Mouse (Mus musculus) CH12.LX (cell line): Measurements from ENCODE around the gene Ift52. TPM values are rescaled to one million over a fixed set of nuclear protein-coding genes. Genes with fewer than 3 reads are reported as not detected.
A peak's percentile ranks its signal among the peaks of the same experiment; 100 is the strongest.
"Not testable (repeated sequence)": the region's sequence is repeated elsewhere in the genome, so short reads cannot be mapped to it uniquely, and the experiment has no call there.

Source experiments
- DNase-seq: peaks from one replicate; pipeline ENCODE4 v3.0.0-alpha.2; 2013; ENCODE audit errors: extremely low read depth
- H3K27ac ChIP-seq: 2 replicates; pipeline ENCODE4 v1.5.1; 2012; ENCODE audit warnings: low read depth, mild to moderate bottlenecking, control low read depth, moderate library complexity; ENCODE audit not compliant: insufficient read depth
- H3K27me3 ChIP-seq: replicated peaks from 2 replicates; pipeline ENCODE3; 2012; ENCODE audit warnings: inconsistent platforms
- H3K36me3 ChIP-seq, 2 experiments: replicated peaks in 1 of 2; 2 replicates each; pipeline versions ENCODE3 to v1.6.1; 2012; ENCODE audit warnings: inconsistent platforms in 1 of 2, low read length in 1 of 2, mild to moderate bottlenecking in 1 of 2, mixed read lengths in 1 of 2, moderate library complexity in 1 of 2; ENCODE audit not compliant: control insufficient read depth in 1 of 2, insufficient read depth in 1 of 2
- H3K4me1 ChIP-seq, 2 experiments: 2 replicates each; pipeline ENCODE4 v1.6.1; 2012; ENCODE audit warnings: inconsistent platforms in 1 of 2, moderate library complexity in 1 of 2; ENCODE audit not compliant: insufficient read depth in 2 of 2, control insufficient read depth in 1 of 2
- H3K4me2 ChIP-seq: 2 replicates; pipeline ENCODE4 v1.6.1; 2012; ENCODE audit warnings: low read depth, mild to moderate bottlenecking, control low read depth; ENCODE audit not compliant: poor library complexity, insufficient read depth, severe bottlenecking
- H3K4me3 ChIP-seq, 3 experiments: fragments of 150-350 bp in 1 of 3; sonication (generic) in 1 of 3; replicated peaks in 1 of 3; 2 replicates each; pipeline versions ENCODE3 to v1.5.1; 2011 to 2012; ENCODE audit warnings: low read depth in 2 of 3, low read length in 2 of 3, mild to moderate bottlenecking in 2 of 3, moderate library complexity in 2 of 3, control low read depth in 1 of 3, improper control_type of control experiment in 1 of 3, inconsistent platforms in 1 of 3, mixed read lengths in 1 of 3; ENCODE audit not compliant: poor library complexity in 1 of 3
- H3K79me2 ChIP-seq: replicated peaks from 2 replicates; pipeline ENCODE4 v1.6.1; 2012; ENCODE audit warnings: mild to moderate bottlenecking, moderate library complexity; ENCODE audit not compliant: control insufficient read depth, poor library complexity, insufficient read depth, severe bottlenecking; ENCODE audit errors: extremely low read depth
- H3K9ac ChIP-seq: 2 replicates; pipeline ENCODE4 v1.6.1; 2012; ENCODE audit warnings: low read depth, mild to moderate bottlenecking, control low read depth, moderate library complexity; ENCODE audit not compliant: insufficient read depth
- H3K9me3 ChIP-seq: replicated peaks from 2 replicates; pipeline ENCODE3; 2012; ENCODE audit warnings: low read length, inconsistent platforms, mixed read lengths
- BHLHE40 ChIP-seq: IDR thresholded peaks from 2 replicates; pipeline ENCODE4 v1.6.1; 2011; ENCODE audit warnings: mild to moderate bottlenecking, low read depth, low read length, improper control_type of control experiment
- EP300 ChIP-seq: IDR thresholded peaks from 2 replicates; pipeline ENCODE4 v1.6.1; 2011; ENCODE audit warnings: low read length, improper control_type of control experiment
- ETS1 ChIP-seq: conservative IDR thresholded peaks from 2 replicates; pipeline ENCODE4 v1.6.1; 2012; ENCODE audit warnings: low read depth, mild to moderate bottlenecking, inconsistent platforms, low read length, improper control_type of control experiment, moderate library complexity
- GABPA ChIP-seq: IDR thresholded peaks from 2 replicates; pipeline ENCODE4 v1.6.1; 2012; ENCODE audit warnings: low read depth, low read length, improper control_type of control experiment, inconsistent platforms; ENCODE audit not compliant: insufficient replicate concordance
- HCFC1 ChIP-seq: IDR thresholded peaks from 2 replicates; pipeline ENCODE4 v1.6.1; 2012; ENCODE audit warnings: low read depth, mild to moderate bottlenecking, inconsistent platforms, low read length, improper control_type of control experiment
- JUND ChIP-seq: conservative IDR thresholded peaks from 2 replicates; pipeline ENCODE4 v1.6.1; 2011; ENCODE audit warnings: low read depth, low read length, improper control_type of control experiment
- KAT2A ChIP-seq: IDR thresholded peaks from 2 replicates; pipeline ENCODE4 v1.6.1; 2012; ENCODE audit warnings: low read length, improper control_type of control experiment, inconsistent platforms; ENCODE audit not compliant: insufficient replicate concordance
- MAX ChIP-seq: IDR thresholded peaks from 2 replicates; pipeline ENCODE4 v1.6.1; 2011; ENCODE audit warnings: low read length, improper control_type of control experiment
- MAZ ChIP-seq: IDR thresholded peaks from 2 replicates; pipeline ENCODE4 v1.6.1; 2012; ENCODE audit warnings: low read depth, mild to moderate bottlenecking, inconsistent platforms, low read length, improper control_type of control experiment, moderate library complexity
- MEF2A ChIP-seq: IDR thresholded peaks from 2 replicates; pipeline ENCODE4 v1.6.1; 2014; ENCODE audit warnings: low read depth, mild to moderate bottlenecking, inconsistent platforms, low read length, improper control_type of control experiment, borderline replicate concordance
- MXI1 ChIP-seq: IDR thresholded peaks from 2 replicates; pipeline ENCODE4 v1.6.1; 2011; ENCODE audit warnings: mild to moderate bottlenecking, low read depth, low read length, improper control_type of control experiment
- MYC ChIP-seq: IDR thresholded peaks from 2 replicates; pipeline ENCODE4 v1.6.1; 2011; ENCODE audit warnings: low read depth, mild to moderate bottlenecking, improper control_type of control experiment, low read length
- NELFE ChIP-seq: IDR thresholded peaks from 2 replicates; pipeline ENCODE4 v1.6.1; 2011; ENCODE audit warnings: low read depth, low read length, improper control_type of control experiment
- POLR2A ChIP-seq: IDR thresholded peaks from 2 replicates; pipeline ENCODE4 v1.6.1; 2011; ENCODE audit warnings: low read depth, mild to moderate bottlenecking, improper control_type of control experiment, low read length
- POLR2AphosphoS2 ChIP-seq: IDR thresholded peaks from 2 replicates; pipeline ENCODE4 v1.6.1; 2011; ENCODE audit warnings: low read depth, low read length, improper control_type of control experiment
- RCOR1 ChIP-seq: conservative IDR thresholded peaks from 2 replicates; pipeline ENCODE4 v1.6.1; 2012; ENCODE audit warnings: low read depth, mild to moderate bottlenecking, inconsistent platforms, low read length, improper control_type of control experiment
- SIN3A ChIP-seq: IDR thresholded peaks from 2 replicates; pipeline ENCODE4 v1.6.1; 2012; ENCODE audit warnings: low read length, improper control_type of control experiment, inconsistent platforms
- TBP ChIP-seq: conservative IDR thresholded peaks from 2 replicates; pipeline ENCODE4 v1.6.1; 2011; ENCODE audit warnings: low read depth, low read length, improper control_type of control experiment
- TCF12 ChIP-seq: IDR thresholded peaks from 2 replicates; pipeline ENCODE4 v1.6.1; 2014; ENCODE audit warnings: low read depth, mild to moderate bottlenecking, inconsistent platforms, low read length, improper control_type of control experiment
- ZC3H11A ChIP-seq: IDR thresholded peaks from 2 replicates; pipeline ENCODE4 v1.6.1; 2012; ENCODE audit warnings: low read depth, mild to moderate bottlenecking, inconsistent platforms, low read length, improper control_type of control experiment
- ZNF384 ChIP-seq: IDR thresholded peaks from 2 replicates; pipeline ENCODE4 v1.6.1; 2012; ENCODE audit warnings: low read depth, low read length, improper control_type of control experiment, inconsistent platforms
- dilution Hi-C: fragments of 300-500 bp; cut with MboI; formaldehyde crosslinking; loops from 2 replicates; pipeline ENCODE4 v1.14.3; 2020; ENCODE audit warnings: low sequenced_read_pairs; ENCODE audit not compliant: extremely low pct_unique_long_range_greater_than_20kb, extremely low pct_ligation_motif_present
- in situ Hi-C: fragments of 300-500 bp; cut with MboI; formaldehyde crosslinking; loops from 3 replicates; pipeline ENCODE4 v1.14.3; 2019; ENCODE audit warnings: low sequenced_read_pairs, low pct_ligation_motif_present, low pct_unique_long_range_greater_than_20kb, mixed read lengths
- polyA plus RNA-seq: library from polyadenylated mRNA; unstranded; fragments of >175 nt; gene quantifications from 2 replicates; pipeline ENCODE4 v1.2.1, GENCODE M21; 2012; ENCODE audit warnings: low read depth; ENCODE audit not compliant: insufficient read length
- total RNA-seq, 2 experiments: library from RNA; depleted of rRNA; stranded (reverse); fragments of 300-350 nt in 1 of 2; fragments of >200 nt in 1 of 2; gene quantifications; 2 replicates each; pipeline ENCODE4 v1.2.3; 2012 to 2014

The Ift52 gene
- total and polyA plus RNA-seq, 3 experiments = 13.0 to 33.6 (median 14.4) TPM

DNA sequence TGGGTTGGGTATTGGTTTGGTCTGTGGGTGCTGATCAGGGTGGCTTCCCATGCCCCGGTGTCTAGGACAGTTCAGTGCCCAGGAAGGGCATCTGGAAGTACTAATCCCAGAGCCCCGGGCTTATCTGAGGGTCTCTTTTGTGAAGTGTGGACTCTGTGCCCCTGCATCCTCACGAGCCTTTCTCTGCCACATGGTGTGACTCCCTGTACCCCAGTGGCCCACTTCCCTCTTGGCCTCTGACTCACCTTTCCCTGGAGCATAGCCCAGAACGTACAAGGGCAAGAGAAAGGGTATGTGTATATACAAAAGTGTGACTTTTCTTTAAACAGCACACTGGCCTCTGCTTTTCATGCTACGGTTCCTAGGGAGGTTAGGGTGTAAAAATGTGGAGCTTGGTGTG lies 38.6 kb downstream of the Ift52 start:
- Histone ChIP-seq H3K4me1 (peaks cover 9 to 46% of the 10 kb centered on the region in 2 experiments; a peak in 3 of 4 replicates), H3K27me3 (no peaks in the 10 kb centered on the region), H3K36me3 (peaks cover 6 to 23% of the 10 kb centered on the region in 2 experiments), H3K9me3 (no peaks in the 10 kb centered on the region), H3K9ac (peak overlapping the region; percentile 10; the same call in 1 of the 2 replicates), H3K4me3 (peak overlapping the region; percentile 72 to 86 (median 82)), H3K4me2 (peak overlapping the region; percentile 75), H3K27ac (peak overlapping the region; percentile 26; the same call in 1 of the 2 replicates), H3K79me2 (peaks cover 37% of the 10 kb centered on the region)
- in situ Hi-C loops = no loop called here
- DNase-seq = peak; percentile 24
- TF ChIP-seq GABPA (no peak), ETS1 (no peak), ZNF384 (no peak), TCF12 (no peak), MYC (no peak), MAZ (no peak), POLR2A (no peak), MAX (no peak), EP300 (no peak), TBP (no peak), SIN3A (no peak), JUND (no peak), NELFE (no peak), MXI1 (no peak), KAT2A (no peak), ZC3H11A (no peak), BHLHE40 (no peak)
- dilution Hi-C loops = no loop called here

DNA sequence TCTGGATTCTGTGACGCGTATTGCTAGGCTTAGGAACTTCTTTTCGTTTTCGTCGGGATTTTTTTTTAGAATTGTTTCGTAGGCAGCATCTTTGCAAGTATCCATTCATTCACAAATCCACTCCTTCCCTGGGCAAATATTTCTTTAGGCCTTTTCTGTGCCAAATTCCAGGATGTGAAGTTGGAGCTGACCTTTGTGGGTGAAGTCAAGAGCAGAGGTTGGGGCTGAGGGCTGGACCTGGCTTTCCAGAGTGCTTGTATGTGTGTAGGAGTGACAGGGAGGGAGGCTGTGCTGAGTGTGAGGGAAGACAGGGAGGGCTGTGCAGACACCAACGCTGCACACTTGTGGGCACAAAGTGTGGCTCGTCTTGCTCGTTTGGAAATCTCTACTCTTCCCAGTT lies 39.4 kb downstream of the Ift52 start:
- DNase-seq = no peak
- H3K4me2 ChIP-seq = peak overlapping the region; percentile 75; the same call in 1 of the 2 replicates
- no peaks in the 10 kb centered on the region for H3K9me3 ChIP-seq
- dilution Hi-C loops (no loop called here), in situ Hi-C loops (no loop called here)
- H3K79me2 ChIP-seq = peaks cover 37% of the 10 kb centered on the region
- H3K4me1 ChIP-seq = peaks cover 14 to 55% of the 10 kb centered on the region in 2 experiments
- H3K9ac ChIP-seq = no peak overlapping the region
- peaks cover 6 to 28% of the 10 kb centered on the region in 2 experiments for H3K36me3 ChIP-seq
- TF ChIP-seq KAT2A (no peak), POLR2AphosphoS2 (no peak), RCOR1 (no peak), TCF12 (no peak), HCFC1 (no peak), MEF2A (no peak)
- H3K27me3 ChIP-seq = no peaks in the 10 kb centered on the region
- H3K27ac ChIP-seq = no peak overlapping the region
- H3K4me3 ChIP-seq = peak overlapping the region in 1 of 3 experiments; percentile 86

DNA sequence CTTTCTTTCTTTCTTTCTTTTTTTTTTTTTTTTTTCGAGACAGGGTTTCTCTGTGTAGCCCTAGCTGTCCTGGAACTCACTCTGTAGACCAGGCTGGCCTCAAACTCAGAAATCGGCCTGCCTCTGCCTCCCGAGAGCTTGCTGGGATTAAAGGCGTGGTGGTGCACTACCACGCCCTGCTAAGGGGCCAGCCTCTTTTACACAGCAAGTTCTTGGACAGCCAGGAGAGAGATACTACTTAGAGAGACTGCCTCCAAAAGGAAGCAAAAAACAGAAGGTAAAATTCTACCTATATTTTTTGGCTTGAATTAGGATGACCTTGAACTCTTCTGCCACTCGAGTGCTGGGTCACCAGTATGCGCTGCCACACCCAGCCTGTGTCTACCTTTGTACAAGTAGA lies 41.8 kb downstream of the Ift52 start:
- in situ Hi-C loops, H3K9ac ChIP-seq, H3K4me2 ChIP-seq, dilution Hi-C loops, DNase-seq, H3K4me3 ChIP-seq, H3K27ac ChIP-seq, H3K27me3 ChIP-seq, H3K9me3 ChIP-seq: not testable (repeated sequence)
- H3K79me2 ChIP-seq = peaks cover 37% of the 10 kb centered on the region
- H3K4me1 ChIP-seq = peaks cover 16 to 54% of the 10 kb centered on the region in 2 experiments
- peaks cover 22 to 44% of the 10 kb centered on the region in 2 experiments for H3K36me3 ChIP-seq
